Mouse (Mus musculus) layer of hippocampus, adult 2 months (tissue): Measurements from ENCODE around the gene Ccdc115. TPM values are rescaled to one million over a fixed set of nuclear protein-coding genes. Genes with fewer than 3 reads are reported as not detected.

ENCODE experiments used
- DNase-seq, 2 experiments: peaks; one replicate each; pipeline ENCODE4 v3.0.0; 2022; ENCODE audit warnings: low spot score in 2 of 2
- H3K27ac ChIP-seq: fragments of 200-600 bp; 2 replicates; pipeline ENCODE4 v1.8.1; 2022
- H3K4me3 ChIP-seq: fragments of 200-600 bp; 2 replicates; pipeline ENCODE4 v1.8.1; 2022; ENCODE audit warnings: mild to moderate bottlenecking
- CTCF ChIP-seq: fragments of 200-600 bp; conservative IDR thresholded peaks from 2 replicates; pipeline ENCODE4 v1.8.1; 2022; ENCODE audit warnings: antibody characterized with exemption, mild to moderate bottlenecking, moderate library complexity
- total RNA-seq, 2 experiments: library from RNA; stranded (reverse); gene quantifications; 2 replicates each; pipeline ENCODE4 v1.2.3; 2021

Ccdc115 gene
- total RNA-seq, 2 experiments from 2014 or later = 19.2 to 20.3 TPM

DNA sequence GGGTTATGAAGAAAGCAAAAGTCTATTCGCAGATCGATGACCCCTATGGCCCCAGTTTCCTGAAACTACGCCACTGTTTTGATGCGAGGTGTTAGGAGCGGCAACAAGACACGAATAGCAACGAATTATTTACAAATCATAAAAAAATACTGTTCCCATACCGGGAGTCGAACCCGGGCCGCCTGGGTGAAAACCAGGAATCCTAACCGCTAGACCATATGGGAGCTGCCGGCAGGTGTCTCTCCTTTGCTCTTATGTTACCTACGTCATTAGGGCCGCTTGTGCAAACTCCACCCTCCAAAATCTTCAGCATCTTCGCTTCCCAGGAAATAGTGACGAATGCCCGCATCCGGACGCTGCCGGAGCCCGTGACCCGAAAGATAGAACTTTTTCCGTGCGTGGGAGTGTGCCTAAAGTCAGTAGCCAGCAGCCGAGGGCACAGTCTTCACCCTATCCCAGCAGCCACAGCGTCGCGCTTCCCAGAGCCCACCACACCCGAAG, 4.8 kb downstream of the Ccdc115 start:
- Histone ChIP-seq H3K27ac (peak overlapping the region; percentile 89), H3K4me3 (peak overlapping the region; percentile 80)
- peak; percentile 90 to 94 for DNase-seq
- TF ChIP-seq CTCF = no peak

DNA sequence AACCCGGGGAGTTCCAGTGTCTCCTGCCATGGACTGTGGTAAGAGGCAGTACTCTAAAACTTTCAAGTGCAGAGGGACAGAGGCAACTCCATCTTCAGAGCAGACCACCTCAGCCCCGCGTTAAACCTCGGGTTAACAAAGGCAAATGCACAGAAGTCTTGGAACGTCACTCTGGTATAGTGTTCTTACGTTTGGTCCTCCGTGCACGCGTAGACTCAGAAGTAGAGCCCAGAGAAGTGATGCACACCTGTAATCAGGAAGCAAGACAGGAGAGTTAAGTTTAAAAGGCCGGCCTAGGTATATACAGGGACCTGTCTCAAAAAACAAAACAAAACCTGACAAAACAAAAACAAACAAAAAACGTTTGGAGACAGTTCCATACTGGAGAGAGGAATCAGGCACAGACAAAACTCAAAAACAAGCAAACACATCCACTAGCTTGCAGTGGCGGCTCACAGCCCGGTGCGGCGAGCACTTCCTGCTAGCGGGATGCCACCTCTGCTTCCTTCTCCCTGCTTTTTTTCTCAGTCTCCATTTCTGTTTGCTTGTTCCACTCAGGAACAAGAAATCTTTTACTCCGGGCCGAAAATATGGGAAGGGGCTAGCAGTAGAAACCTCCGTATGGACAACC, 5.5 kb downstream of the Ccdc115 start:
- H3K27ac ChIP-seq = peak overlapping the region; percentile 89
- 0 out of 2 replicates have a peak, but pooled peaks have one; percentile 21 for TF ChIP-seq CTCF
- DNase-seq = no peak
- H3K4me3 ChIP-seq = peak overlapping the region; percentile 80

DNA sequence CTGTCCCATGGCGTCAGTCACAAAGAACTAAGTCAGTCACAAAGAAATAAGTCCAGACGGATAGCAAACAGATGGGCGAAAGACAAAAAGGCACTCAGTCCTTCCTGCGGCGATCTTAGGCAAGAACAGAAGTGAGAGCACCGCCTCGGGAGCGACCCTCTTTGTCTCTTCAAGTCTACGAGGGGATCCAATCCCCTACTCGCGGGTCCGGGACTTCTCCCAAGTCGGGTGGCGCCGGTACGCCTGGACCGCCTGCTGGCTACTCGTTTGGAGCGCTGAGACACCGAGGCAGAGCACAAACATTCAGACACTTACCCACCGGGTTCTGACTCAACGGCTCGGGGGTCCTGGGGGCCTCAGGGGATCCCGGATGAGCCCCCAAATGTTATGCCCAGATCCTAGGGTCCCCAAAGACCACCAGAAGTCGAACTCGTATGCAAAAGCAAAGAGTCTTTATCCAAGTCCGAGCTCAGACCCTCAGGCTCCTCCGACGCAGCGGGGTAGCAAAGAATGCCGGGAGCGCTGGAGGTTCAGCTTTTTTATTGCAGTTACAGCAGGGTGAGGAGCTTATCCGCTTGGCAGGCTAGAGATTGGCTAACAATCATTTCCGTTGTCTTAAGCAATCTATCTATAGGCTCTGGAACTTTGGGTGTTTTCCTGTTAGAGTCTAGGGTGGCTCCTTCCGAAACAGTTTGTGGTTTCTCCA, 6.5 kb downstream of the Ccdc115 start:
- DNase-seq = peak in 1 of 2 experiments; percentile 34
- no peak for TF ChIP-seq CTCF
- Histone ChIP-seq H3K4me3 (peak overlapping the region; percentile 57), H3K27ac (peak overlapping the region; percentile 67)

DNA sequence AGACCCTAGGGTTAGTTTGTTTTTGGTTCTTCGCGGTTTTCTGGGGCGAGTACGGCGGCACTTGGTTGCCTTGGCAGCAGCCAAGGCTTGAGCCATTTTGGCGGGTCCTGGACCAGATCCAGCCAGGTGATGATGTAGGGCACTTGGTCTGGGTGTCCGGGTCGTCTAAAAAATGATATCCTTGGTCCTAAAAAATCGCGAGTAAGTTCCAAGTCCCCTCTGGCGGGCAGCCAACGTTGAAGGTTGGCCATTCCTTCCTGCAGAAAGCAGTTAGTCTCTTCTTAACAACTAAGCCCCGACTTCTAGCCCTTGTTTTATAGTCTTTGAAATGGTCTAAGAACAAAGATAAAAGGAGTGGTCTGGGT, 7.1 kb downstream of the Ccdc115 start:
- DNase-seq = no peak
- Histone ChIP-seq H3K27ac (no peak overlapping the region), H3K4me3 (peak overlapping the region; percentile 57)
- TF ChIP-seq CTCF = no peak

DNA sequence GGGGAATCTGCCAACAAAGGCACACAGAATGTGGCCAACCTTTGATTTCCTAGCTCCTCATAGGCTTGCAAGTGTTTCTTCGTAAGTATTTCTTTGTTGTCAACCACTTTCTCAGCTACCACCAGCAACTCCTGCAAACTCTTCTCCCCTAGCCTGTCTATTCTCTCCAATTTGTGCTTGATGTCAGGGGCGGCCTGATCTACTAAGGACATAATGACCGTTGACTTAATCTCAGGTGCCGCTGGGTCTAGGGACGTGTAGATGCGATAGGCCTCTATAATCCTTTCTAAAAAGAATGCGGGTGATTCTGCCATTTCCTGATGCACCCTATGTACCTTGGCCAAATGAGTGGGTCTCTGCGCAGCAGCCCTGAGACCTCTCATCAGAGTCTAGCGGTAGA, 8.0 kb downstream of the Ccdc115 start:
- no peak overlapping the region for H3K4me3 ChIP-seq
- no peak for DNase-seq
- no peak overlapping the region for H3K27ac ChIP-seq
- TF ChIP-seq CTCF = no peak

DNA sequence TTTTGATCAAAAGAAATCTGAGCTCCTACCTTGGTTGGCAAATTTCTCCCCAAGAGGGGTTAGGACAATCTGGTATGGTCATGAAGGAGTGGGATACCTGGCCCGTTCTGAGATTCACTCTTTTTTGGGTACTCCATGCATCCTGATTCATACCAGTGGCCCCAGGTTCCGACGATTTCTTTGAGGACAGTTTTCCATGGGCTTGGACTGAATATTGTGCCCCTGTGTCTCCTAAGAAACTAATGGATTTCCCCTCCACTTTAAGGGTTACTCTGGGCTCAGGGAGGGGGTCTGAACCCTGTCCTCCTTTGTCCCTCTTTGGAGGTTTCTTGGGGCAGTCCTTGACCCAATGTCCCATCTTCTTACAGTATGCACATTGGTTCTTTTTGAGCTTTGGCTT, 8.5 kb downstream of the Ccdc115 start:
- Histone ChIP-seq H3K27ac (no peak overlapping the region), H3K4me3 (no peak overlapping the region)
- no peak for DNase-seq
- TF ChIP-seq CTCF = no peak

DNA sequence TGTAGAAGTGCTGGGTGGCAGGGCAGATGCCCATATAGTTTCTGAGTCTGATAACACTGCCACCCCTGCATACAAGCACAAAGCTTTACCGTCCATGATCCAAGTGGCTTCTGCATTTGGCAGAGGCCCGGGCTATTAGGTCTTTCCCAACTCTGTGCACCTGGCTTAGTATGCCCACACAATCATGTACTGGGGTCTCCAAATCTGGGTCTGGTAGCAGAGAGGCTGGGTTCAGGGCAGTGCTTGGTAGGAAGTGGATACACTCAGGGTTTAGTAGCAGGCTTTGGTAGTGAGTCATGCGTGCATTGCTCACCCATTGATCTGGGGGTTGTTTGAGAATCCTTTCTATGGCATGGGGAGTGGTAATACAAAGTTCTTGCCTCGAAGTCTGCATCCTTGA, 10.2 kb downstream of the Ccdc115 start:
- no peak for DNase-seq
- H3K4me3 ChIP-seq = no peak overlapping the region
- TF ChIP-seq CTCF = no peak
- no peak overlapping the region for H3K27ac ChIP-seq

DNA sequence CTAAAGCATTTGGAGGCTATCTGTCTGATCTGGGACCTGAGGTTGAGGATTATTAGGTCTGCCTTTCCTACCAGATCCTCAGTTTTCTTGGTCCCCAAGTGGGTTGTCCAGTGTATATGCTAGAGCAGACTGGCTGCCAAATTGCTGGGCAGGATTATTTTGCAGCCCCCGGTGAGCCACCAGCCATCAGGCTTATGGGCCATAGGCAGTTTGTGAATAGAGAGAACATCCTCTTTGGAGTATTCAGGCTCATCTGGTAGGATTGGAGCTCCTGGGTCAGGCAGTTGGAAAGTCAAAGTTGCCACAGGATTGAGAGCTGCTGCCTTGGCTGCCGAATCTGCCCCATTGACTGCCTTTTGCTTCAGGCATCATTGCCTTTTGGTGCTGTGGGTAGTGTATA, 11.0 kb downstream of the Ccdc115 start:
- no peak overlapping the region for H3K27ac ChIP-seq
- TF ChIP-seq CTCF = no peak
- no peak for DNase-seq
- no peak overlapping the region for H3K4me3 ChIP-seq

DNA sequence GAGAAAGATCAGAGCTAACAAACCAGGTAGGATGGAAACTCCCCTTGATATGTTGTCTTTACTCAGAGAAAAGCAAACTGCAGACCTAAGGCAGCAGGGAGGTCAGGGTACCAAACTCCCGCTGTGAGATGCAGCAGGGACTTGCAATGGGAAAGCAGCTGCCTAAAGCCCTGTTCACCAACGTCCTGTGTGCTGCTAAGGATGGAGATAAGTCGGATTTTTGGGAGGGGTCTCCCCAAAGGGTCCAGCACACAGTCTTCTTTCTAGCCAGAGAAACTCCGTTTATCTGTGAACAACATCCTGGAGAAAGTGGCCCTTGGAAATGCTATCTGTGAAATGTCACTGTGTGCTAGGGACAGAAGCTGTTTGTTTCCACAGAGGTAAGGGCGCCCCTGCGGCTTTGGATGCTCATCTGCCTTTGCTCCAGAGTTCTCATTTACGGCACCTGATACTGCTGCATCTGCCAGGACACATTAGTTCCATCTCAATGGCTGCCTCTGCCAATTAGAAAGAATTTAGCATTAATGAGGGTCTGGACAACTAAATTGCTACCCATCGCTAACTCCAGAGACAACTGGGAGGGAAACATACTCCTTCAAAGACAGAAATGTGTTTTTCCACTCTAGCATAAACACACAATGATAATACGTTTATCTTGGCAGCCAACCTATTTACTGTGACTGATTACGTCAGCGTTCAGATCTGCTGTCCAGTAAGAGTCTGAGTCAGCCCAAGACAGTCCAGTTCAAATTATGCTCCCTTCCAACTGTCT, 40.1 kb downstream of the Ccdc115 start:
- Histone ChIP-seq H3K27ac (no peak overlapping the region), H3K4me3 (no peak overlapping the region)
- TF ChIP-seq CTCF = no peak
- DNase-seq = no peak

DNA sequence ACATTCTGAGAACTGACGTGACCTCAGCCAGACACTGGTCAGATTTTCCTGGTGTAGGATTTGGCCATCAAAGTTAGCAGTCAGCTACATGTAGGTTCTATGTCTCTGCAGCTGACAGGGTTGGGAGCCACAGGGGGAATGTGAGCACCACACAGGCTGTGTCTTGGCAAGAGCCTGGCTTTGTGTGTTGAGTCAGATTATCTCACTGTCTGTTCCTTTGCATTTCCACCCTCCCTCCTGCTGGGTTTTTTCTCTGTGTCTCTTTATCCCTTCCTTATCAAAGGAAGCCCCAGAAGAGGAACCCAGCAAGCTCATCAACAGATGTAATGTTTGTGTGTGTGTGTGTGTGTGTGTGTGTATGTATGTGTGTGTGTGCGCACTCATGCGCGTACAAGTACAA, 43.2 kb downstream of the Ccdc115 start:
- no peak for TF ChIP-seq CTCF
- Histone ChIP-seq H3K27ac (no peak overlapping the region), H3K4me3 (no peak overlapping the region)
- DNase-seq = no peak

DNA sequence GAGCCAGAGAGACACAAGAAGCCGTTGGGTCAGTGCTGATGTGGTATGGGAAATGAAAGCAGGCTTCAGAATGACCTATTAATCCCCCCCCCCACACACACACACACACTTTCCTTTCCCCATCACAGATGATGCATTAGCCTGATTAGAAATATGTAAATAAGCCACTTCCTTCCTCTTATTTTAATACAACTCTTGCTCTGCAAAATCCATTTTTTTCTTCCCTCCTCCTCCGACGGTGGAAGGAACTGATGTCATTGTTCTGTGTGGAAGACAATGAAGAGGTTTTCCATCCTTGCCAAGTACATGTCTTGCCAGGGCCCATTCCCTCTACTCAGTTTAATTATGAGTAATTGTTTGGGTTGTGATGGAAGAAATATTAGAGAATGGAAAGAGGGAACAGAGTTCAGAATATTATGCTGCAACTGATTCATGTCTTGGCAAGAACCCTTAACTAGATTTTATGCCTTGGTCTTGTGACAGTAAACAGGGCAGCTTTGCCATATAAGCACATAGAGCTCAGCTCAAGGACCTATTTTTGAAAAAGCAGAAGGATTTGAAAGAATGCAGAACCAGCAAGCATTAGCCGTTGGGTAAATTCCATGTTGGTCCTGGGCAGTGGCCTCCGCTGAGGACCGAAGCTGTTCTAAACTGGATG, 50.1 kb downstream of the Ccdc115 start:
- DNase-seq = no peak
- Histone ChIP-seq H3K4me3 (no peak overlapping the region), H3K27ac (peak overlapping the region; percentile 47; the same call in 1 of the 2 replicates)
- no peak for TF ChIP-seq CTCF

DNA sequence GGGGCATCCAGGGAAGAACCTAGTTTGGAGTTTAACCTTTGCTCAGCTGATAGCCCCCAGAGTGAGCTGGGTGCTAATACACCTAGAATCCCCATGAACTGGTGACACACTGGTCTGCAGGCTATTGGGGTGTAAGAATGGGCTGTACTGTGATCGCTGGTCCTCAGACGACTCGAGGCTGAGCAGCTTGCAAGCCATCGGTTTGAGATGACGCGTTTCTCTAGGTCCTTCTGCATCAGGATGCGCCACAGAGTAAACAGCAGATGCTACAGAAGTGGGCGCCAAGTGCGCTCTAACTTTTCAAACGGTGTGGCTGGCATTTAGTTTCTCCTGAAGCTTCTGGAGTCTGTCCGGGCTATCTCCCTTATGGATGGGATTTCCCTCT, 50.6 kb downstream of the Ccdc115 start:
- no peak for TF ChIP-seq CTCF
- DNase-seq = peak in 1 of 2 experiments; percentile 37
- H3K4me3 ChIP-seq = no peak overlapping the region
- no peak overlapping the region for H3K27ac ChIP-seq
